Mouse (Mus musculus): ENCODE results near the gene Pacrg.

GRCm38 (mm10) chr17:10359466-10359865 lies 480.6 kb downstream of the Pacrg start:
- TF ChIP-seq CTCF (IDR thresholded peaks at IDR 0.05; ENCODE audit: low read depth) (no peak), EP300 (IDR thresholded peaks at IDR 0.05; ENCODE audit: low read depth) (no peak)
